Mouse (Mus musculus) heart, postnatal 14 days (tissue): ENCODE measurements around the gene Tcam1. TPM values are rescaled to one million over a fixed set of nuclear protein-coding genes. Genes with fewer than 3 reads are reported as not detected.

Source experiments
- DNase-seq, 2 experiments: peaks; one replicate each; pipeline ENCODE4 v3.0.0; 2021 to 2022
- intact Hi-C: fragments of 180-260 bp; cut with DNase I; formaldehyde crosslinking; loops from one replicate; pipeline ENCODE4 v1.15.1; 2025
- total RNA-seq, 2 experiments: library from RNA; stranded (reverse); gene quantifications; 2 replicates each; pipeline ENCODE4 v1.2.3; 2021

Gene Tcam1
- total RNA-seq, 2 experiments from 2014 or later, result 0.07 TPM; not detected in 1

- peak; percentile 99 for DNase-seq
- intact Hi-C loops, result loop anchor here (5.0 kb wide), 1 partner anchor 55 kb away; the partner anchor contains the start of genes Ccdc47 and Ddx42
These were observed 3.7 kb upstream of the Tcam1 start, which contains the start of gene Smarcd2 for GRCm38 (mm10) chr11:106272644-106273310. TSS of gene Smarcd2 (minus strand) at chr11:106272972.

GRCm38 (mm10) chr11:106273311-106273684, 3.2 kb upstream of the Tcam1 start:
- intact Hi-C loops, result loop anchor here (5.0 kb wide), 1 partner anchor 56 kb away; the partner anchor contains the start of genes Ccdc47 and Ddx42

GRCm38 (mm10) chr11:106273811-106274210, 2.7 kb upstream of the Tcam1 start:
- intact Hi-C loops, result loop anchor here (5.0 kb wide), 1 partner anchor 57 kb away; the partner anchor contains the start of genes Ccdc47 and Ddx42

More at GRCm38 (mm10) chr11:106273311-106273684, 3.2 kb upstream of the Tcam1 start:
- DNase-seq, result no peak

DNA sequence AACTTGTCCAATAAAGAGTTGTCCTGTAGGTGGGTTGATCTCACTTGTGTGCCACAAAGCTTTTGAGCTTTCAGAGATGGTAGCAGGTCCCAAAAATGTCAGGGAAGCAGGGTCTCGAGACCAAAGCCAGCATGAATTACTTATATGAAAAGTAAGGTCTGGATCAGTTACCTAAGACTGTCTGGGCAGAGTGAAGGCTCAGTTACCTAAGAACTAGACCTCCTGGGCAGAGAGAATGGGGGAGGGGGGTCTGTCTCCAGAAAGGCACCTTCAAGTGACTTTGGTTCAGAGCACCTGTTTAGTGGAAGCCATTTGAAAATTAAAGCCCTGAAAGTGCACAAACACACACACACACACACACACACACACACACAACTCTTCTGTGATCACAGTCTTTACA, 2.1 kb upstream of the Tcam1 start:
- no peak for DNase-seq
- intact Hi-C loops, result loop anchor here (5.0 kb wide), 1 partner anchor 57 kb away; the partner anchor contains the start of genes Ccdc47 and Ddx42

More at GRCm38 (mm10) chr11:106273811-106274210, 2.7 kb upstream of the Tcam1 start:
- DNase-seq, result no peak

DNA sequence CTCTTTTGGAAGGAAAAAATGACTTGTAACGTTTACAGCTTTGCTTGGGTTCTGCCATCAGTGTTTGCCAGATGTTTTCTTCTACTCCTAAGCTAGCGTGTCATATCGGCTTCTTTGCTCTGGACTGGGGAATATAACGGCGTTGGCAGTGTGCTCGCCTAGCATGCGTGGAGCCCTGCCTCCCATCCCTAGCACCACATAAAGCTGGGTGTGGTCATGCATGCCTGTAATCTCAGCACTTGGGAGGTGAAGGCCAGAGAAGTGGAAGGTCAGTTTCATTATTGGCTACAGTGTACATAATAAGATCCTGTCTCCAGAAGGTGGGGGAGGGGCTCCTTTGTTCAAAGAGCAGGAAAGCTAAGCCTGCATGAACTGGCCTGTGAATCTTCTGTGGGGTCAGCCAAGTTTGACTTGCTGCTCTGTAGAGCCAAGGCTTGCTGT, 1.5 kb upstream of the Tcam1 start:
- DNase-seq, result peak in 1 of 2 experiments; percentile 50
- intact Hi-C loops, result loop anchor here (5.0 kb wide), 1 partner anchor 58 kb away; the partner anchor contains the start of genes Ccdc47 and Ddx42

GRCm38 (mm10) chr11:106282452-106282851, 6.0 kb downstream of the Tcam1 start:
- DNase-seq, result no peak
- intact Hi-C loops, result no loop called here

DNA sequence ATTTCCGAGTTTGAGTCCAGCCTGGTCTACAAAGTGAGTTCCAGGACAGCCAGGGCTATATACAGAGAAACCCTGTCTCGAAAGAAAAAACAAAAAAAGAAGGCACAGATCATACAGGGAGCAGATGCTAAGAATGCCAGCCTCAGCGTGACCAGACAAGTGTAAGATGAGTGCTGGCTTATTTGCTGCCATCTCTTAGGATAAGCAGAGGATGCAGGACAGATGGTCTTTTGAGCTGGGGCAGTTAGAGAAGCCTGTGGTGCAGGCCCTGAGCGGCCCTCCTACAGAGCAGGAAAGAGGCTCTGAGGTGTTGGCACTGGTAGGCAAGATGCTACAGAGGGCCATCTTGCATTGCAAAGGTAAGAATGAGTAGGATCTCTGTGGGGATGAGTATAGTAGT, 6.9 kb downstream of the Tcam1 start:
- intact Hi-C loops, result no loop called here
- no peak for DNase-seq

DNA sequence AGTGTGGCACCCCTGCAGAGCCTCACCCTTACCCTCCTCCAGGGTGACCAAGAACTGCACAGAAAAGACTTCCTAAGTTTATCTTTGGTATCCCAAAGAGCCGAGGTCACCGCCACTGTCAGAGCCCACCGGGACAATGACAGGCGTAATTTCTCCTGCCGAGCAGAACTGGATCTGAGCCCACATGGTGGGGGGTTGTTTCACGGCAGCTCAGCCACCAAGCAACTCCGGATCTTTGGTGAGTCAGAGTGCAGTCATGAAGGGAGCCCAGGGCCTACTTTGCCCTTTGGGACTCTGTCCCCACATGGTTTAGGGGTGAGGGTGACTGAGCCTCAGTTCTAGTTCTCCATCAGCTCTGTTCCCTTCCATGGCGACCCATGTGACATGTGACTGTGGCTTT, 7.7 kb downstream of the Tcam1 start:
- intact Hi-C loops, result no loop called here
- DNase-seq, result no peak

- no peak for DNase-seq
- intact Hi-C loops, result no loop called here
These were observed 9.7 kb downstream of the Tcam1 start for GRCm38 (mm10) chr11:106286206-106286605.

- intact Hi-C loops, result no loop called here
- no peak for DNase-seq
These were observed 10.5 kb downstream of the Tcam1 start for GRCm38 (mm10) chr11:106286987-106287386.

GRCm38 (mm10) chr11:106289369-106289768, 12.9 kb downstream of the Tcam1 start:
- intact Hi-C loops, result no loop called here
- DNase-seq, result peak; percentile 71 to 81

DNA sequence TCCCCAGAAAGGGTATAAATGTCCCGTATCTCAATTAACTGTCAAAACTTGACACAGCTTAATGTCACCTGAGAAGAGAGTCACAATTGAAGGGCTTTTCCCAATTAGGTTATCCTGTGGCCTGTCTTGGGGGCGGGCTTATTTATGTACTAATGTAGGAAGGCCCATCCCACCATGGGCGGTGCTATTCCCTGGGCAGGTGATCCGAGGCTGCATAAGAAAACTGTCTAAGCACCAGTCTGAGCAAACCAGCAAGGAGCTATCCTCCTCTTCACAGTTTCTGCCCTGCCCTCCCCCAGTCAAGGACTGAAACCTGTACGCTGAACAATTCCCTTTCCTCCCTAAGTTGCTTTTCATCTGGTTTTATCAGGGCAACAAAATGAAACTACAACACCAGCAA, 13.9 kb downstream of the Tcam1 start:
- no peak for DNase-seq
- intact Hi-C loops, result no loop called here

DNA sequence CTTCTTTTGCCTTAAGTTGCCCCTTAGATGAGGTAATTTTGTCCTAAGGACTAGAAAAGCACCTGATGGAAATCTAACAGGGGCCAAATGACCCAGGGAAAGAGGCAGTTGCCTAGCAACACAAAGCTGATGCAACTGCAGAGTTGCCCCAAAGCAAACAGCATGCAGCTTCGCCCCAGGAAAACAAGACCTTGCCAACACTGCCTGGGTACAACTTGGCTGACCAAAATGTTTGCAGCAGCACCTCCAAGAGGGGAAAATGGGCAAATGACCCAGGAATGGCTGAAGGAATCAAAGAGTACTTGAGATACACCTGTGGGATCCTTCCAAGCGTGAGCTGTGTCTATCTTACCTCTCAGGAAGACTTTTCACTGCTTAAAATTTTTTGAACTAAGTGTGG, 15.4 kb downstream of the Tcam1 start:
- intact Hi-C loops, result no loop called here
- no peak for DNase-seq

DNA sequence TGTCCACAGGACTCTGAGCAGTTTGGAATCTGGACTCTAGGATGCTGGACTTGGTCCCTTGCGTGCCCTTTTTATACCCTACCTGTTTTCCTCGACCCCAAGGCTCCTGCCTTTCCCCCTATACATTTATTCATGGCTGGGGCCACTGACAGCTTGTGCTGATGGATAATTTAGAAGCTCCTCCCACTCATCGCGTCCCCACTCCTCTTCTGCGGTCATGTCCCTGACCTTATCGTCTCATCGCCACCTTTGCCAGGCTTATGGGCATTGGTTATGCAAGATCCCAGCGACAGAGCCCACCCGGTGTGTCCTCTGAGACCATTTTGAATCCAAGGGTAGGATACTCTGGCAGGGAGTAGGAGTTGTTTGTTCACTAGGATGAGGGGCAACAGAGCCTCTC, 25.3 kb downstream of the Tcam1 start, which contains the start of gene Gh:
Gene Gh, minus strand, starts transcription at position 101 of the 400 bp plus-strand sequence.
- intact Hi-C loops, result loop anchor here (1.0 kb wide), 3 partner anchors 24 to 91 kb away; no protein-coding TSS in a partner anchor
- DNase-seq, result no peak

DNA sequence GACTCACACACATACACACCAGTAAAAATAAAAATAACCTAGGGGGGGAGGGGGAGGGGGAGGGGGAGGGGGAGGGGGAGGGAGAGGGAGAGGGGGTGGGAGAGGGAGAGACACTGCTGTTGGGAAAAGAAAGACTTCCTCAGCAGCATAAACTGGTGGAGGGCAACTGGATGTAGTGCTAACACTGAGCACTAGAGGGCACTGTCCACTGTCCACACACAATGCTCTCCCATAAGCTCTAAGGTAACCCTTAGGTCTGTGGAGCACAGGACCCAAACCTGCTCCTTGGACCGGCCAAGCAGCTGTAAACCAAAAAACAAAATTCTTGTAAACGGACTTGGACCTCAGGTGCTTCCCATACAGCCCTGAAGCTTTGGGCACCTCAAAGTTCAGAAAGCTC, 26.2 kb downstream of the Tcam1 start:
- DNase-seq, result peak; percentile 72 to 83
- intact Hi-C loops, result loop anchor here (1.0 kb wide), 2 partner anchors 23 to 90 kb away; no protein-coding TSS in a partner anchor

DNA sequence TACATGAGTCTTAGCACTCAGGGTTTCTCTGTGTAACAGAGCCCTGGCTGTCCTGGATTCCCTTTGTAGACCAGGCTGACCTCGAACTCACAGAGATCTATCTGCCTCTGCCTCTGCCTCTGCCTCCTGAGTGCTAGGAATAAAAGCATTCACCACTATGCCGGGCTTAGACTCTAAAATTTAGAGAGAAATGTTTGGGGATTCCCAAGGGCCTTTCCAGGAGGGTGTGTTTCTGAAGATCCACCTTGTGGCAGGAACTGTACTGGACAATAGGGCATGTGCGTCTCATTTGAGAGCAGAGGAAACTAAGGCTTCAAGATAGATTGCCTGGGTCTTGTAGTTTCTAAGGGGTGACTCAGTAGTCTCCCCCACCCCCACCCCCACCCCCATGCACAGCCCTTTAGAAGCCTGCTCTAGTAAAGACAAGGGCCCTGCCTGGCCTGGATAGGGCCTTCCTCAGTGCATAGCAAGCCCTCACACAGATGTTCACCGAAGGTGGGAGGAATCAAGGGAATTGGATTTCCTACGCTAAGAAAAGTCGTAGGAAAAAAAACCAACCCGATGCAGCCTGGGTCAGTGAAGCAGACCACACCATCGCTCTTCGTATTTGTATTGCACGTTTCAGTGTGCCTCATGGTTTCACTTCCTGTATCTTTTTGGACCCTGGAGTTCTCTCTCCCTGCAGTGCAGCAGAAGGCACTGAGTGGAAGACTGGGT, 29.0 kb downstream of the Tcam1 start:
- intact Hi-C loops, result no loop called here
- no peak for DNase-seq

DNA sequence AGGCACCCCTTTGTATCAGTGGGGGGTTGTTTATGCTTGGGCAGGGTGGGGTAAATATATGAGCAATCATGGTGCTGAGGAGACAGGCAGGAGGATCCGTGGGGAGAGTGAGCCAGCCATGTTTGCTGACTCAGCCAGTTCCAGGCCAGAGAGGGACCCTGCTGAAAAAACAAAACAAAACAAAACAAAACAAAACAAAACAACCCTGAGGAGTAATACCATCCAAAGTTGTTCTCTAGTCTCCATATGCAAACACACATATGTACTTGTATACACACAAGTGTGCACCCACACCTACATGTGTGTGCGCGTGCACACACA, 29.6 kb downstream of the Tcam1 start:
- intact Hi-C loops, result no loop called here
- no peak for DNase-seq

DNA sequence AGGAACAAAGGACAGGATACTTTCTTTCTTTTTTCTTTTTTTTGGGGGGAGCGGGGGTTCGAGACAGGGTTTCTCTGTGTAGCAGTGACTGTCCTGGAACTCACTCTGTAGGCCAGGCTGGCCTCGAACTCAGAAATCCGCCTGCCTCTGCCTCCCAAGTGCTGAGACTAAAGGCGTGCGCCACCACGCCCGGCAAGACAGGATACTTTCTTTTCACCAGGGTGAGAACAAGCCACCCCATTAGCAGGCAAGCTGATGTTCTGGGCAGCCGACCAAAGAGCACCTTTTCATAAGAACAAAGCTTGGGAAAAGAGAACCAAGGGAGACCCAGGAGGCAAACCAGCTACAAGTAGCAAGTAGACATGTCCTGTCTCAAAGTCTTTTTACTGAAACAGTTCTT, 30.3 kb downstream of the Tcam1 start:
- DNase-seq, result no peak
- intact Hi-C loops, result no loop called here

DNA sequence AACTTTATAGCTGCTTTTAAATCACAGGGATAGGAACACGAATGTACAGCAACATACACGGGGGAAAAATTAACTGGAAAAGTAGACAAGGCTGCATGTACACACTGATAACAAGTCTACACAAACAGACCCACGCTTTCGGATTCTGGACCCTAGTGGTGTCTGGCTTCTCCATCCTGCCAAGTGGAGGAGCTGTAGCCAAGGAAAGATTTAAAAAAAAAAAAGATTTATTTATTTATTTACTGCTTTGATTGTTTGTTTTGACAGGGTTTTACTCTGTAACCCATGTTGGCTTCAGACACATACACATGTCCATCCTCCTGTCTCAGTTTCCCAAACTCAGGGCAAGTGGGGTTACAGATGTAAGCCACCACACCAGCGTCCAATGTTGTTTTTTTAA, 31.0 kb downstream of the Tcam1 start:
- no peak for DNase-seq
- intact Hi-C loops, result no loop called here

- intact Hi-C loops, result no loop called here
- DNase-seq, result no peak
These were observed 31.7 kb downstream of the Tcam1 start for GRCm38 (mm10) chr11:106308162-106308561.

- no peak for DNase-seq
- intact Hi-C loops, result no loop called here
These were observed 33.7 kb downstream of the Tcam1 start for GRCm38 (mm10) chr11:106310123-106310522.
